Mouse (Mus musculus) heart, postnatal 0 days (tissue): ENCODE data around the gene Tab2. TPM values are rescaled to one million over a fixed set of nuclear protein-coding genes. Genes with fewer than 3 reads are reported as not detected.

Source experiments
- ATAC-seq: fragments of 200-750 bp; cut with Nextera tagmentation; 2 replicates; pipeline ENCODE4 v1.8.0; 2017; ENCODE audit warnings: low read depth, moderate number of reproducible peaks, moderate library complexity; ENCODE audit not compliant: insufficient read depth
- DNase-seq: peaks from one replicate; pipeline ENCODE4 v3.0.0-alpha.2; 2016; ENCODE audit warnings: low spot score
- H3K27ac ChIP-seq: fragments of 300-500 bp; sonication (generic); 2 replicates; pipeline ENCODE4 v1.5.1; 2014; ENCODE audit warnings: low read depth, mild to moderate bottlenecking
- H3K27me3 ChIP-seq: fragments of 300-500 bp; sonication (generic); 2 replicates; pipeline ENCODE4 v1.6.1; 2014; ENCODE audit warnings: low read length, mixed read lengths; ENCODE audit not compliant: control insufficient read depth, insufficient read depth
- H3K36me3 ChIP-seq: fragments of 300-500 bp; sonication (generic); replicated peaks from 2 replicates; pipeline ENCODE4 v1.6.1; 2014; ENCODE audit warnings: low read length, mixed read lengths; ENCODE audit not compliant: control insufficient read depth, insufficient read depth
- H3K4me1 ChIP-seq: fragments of 300-500 bp; sonication (generic); 2 replicates; pipeline ENCODE4 v1.6.1; 2014; ENCODE audit warnings: antibody characterized with exemption; ENCODE audit not compliant: control insufficient read depth, insufficient read depth
- H3K4me2 ChIP-seq: fragments of 300-500 bp; sonication (generic); 2 replicates; pipeline ENCODE4 v1.6.1; 2014; ENCODE audit warnings: low read depth, mild to moderate bottlenecking, low read length, moderate library complexity
- H3K4me3 ChIP-seq: fragments of 300-500 bp; sonication (generic); 2 replicates; pipeline ENCODE4 v1.5.1; 2014; ENCODE audit warnings: low read depth, low read length
- H3K9ac ChIP-seq: fragments of 300-500 bp; sonication (generic); replicated peaks from 2 replicates; pipeline ENCODE4 v1.6.1; 2014; ENCODE audit warnings: low read depth, low read length, mixed read lengths
- H3K9me3 ChIP-seq: fragments of 300-500 bp; sonication (generic); replicated peaks from 2 replicates; pipeline ENCODE4 v1.6.1; 2016; ENCODE audit warnings: low read length; ENCODE audit not compliant: control insufficient read depth
- CTCF ChIP-seq: IDR thresholded peaks from 2 replicates; pipeline ENCODE4 v1.5.1; 2016; ENCODE audit warnings: antibody characterized with exemption, control low read depth, low read depth
- EP300 ChIP-seq: IDR thresholded peaks from 2 replicates; pipeline ENCODE4 v1.6.1; 2016; ENCODE audit warnings: antibody characterized with exemption, low read depth
- WGBS: fragments of 180-500 bp; shearing (Covaris S2); extraction: QIAGEN DNeasy Blood & Tissue Kit; methylation state at CpG from one replicate; pipeline ENCODE4 v1.1.7; 2014; 5-methylcytosine and 5-hydroxymethylcytosine counted together
- polyA plus RNA-seq: library from polyadenylated mRNA; unstranded; fragments of >200 nt; fragmentation: Nextera tagmentation; extraction: Ambion mirVana; gene quantifications from 2 replicates; pipeline ENCODE4 v1.2.1, GENCODE M21; 2015
- total RNA-seq: library from RNA; depleted of rRNA; stranded (reverse); fragments of >200 nt; gene quantifications from 2 replicates; pipeline ENCODE4 v1.2.3, GENCODE M21; 2014; ENCODE audit warnings: low replicate concordance

Tab2 gene
- total and polyA plus RNA-seq, 2 experiments from 2014 or later: 14.3 to 71.6 TPM

- Histone ChIP-seq H3K4me1 (no peaks in the 10 kb centered on the region), H3K36me3 (peaks cover 51% of the 10 kb centered on the region), H3K27ac (no peak overlapping the region), H3K9me3 (no peaks in the 10 kb centered on the region), H3K9ac (no peak overlapping the region), H3K4me3 (no peak overlapping the region), H3K4me2 (no peak overlapping the region), H3K27me3 (no peaks in the 10 kb centered on the region)
- WGBS: 49% methylated on average over 10 of the region's 10 CpGs
- no peak for TF ChIP-seq CTCF
- no peak for TF ChIP-seq EP300
- DNase-seq (no peak), ATAC-seq (no peak)
Observed at GRCm38 (mm10) chr10:7911268-7911667, 44.8 kb downstream of the Tab2 start.

DNA sequence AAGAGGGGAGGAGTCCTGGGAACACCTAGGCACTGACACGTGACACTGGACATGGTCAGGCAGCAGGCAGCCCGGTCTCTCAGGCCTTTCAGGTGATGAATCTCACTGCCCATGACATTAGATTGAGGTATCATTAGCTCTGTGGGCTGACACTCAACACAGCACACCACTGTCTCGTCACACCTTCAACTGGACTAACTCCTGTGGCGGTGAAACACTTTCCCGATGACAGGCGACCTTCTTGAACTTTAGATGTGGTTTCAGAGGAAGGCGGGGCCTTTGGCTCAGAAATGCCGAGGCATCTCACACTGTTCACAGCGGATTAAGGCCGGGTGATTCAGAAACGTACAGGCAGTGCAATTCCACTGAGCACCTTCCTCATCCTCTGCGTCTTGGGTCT lies 48.9 kb downstream of the Tab2 start:
- no peaks in the 10 kb centered on the region for H3K9me3 ChIP-seq
- H3K27me3 ChIP-seq: no peaks in the 10 kb centered on the region
- H3K4me1 ChIP-seq: no peaks in the 10 kb centered on the region
- WGBS: 63% methylated on average over 12 of the region's 12 CpGs
- H3K4me2 ChIP-seq: no peak overlapping the region
- H3K9ac ChIP-seq: no peak overlapping the region
- DNase-seq: no peak
- no peak overlapping the region for H3K27ac ChIP-seq
- TF ChIP-seq EP300 (no peak), CTCF (no peak)
- H3K36me3 ChIP-seq: peaks cover 69% of the 10 kb centered on the region
- H3K4me3 ChIP-seq: no peak overlapping the region
- no peak for ATAC-seq

GRCm38 (mm10) chr10:7904157-7904556 lies 51.9 kb downstream of the Tab2 start:
- ATAC-seq: no peak
- H3K9ac ChIP-seq: no peak overlapping the region
- TF ChIP-seq EP300 (no peak), CTCF (no peak)
- no peak overlapping the region for H3K4me3 ChIP-seq
- no peak overlapping the region for H3K27ac ChIP-seq
- H3K4me2 ChIP-seq: no peak overlapping the region
- no peaks in the 10 kb centered on the region for H3K9me3 ChIP-seq
- no peak for DNase-seq
- WGBS: 97% methylated on average over 5 of the region's 5 CpGs
- no peaks in the 10 kb centered on the region for H3K27me3 ChIP-seq
- peaks cover 54% of the 10 kb centered on the region for H3K36me3 ChIP-seq
- no peaks in the 10 kb centered on the region for H3K4me1 ChIP-seq

- DNase-seq: no peak
- H3K9me3 ChIP-seq: no peaks in the 10 kb centered on the region
- no peaks in the 10 kb centered on the region for H3K4me1 ChIP-seq
- H3K27ac ChIP-seq: no peak overlapping the region
- 86% methylated on average over 14 of the region's 14 CpGs for WGBS
- no peaks in the 10 kb centered on the region for H3K27me3 ChIP-seq
- peaks cover 26% of the 10 kb centered on the region for H3K36me3 ChIP-seq
- no peak overlapping the region for H3K4me2 ChIP-seq
- H3K9ac ChIP-seq: no peak overlapping the region
- ATAC-seq: no peak
- TF ChIP-seq CTCF (no peak), EP300 (no peak)
- no peak overlapping the region for H3K4me3 ChIP-seq
Observed at GRCm38 (mm10) chr10:7900719-7901627, 55.1 kb downstream of the Tab2 start.

GRCm38 (mm10) chr10:7888256-7888868 lies 67.7 kb downstream of the Tab2 start:
- no peak for DNase-seq
- WGBS: 78% methylated on average over 11 of the region's 11 CpGs
- H3K27me3 ChIP-seq: no peaks in the 10 kb centered on the region
- no peaks in the 10 kb centered on the region for H3K36me3 ChIP-seq
- no peak overlapping the region for H3K4me2 ChIP-seq
- TF ChIP-seq EP300 (no peak), CTCF (no peak)
- no peaks in the 10 kb centered on the region for H3K4me1 ChIP-seq
- no peak overlapping the region for H3K4me3 ChIP-seq
- H3K9ac ChIP-seq: no peak overlapping the region
- no peak overlapping the region for H3K27ac ChIP-seq
- no peak for ATAC-seq
- no peaks in the 10 kb centered on the region for H3K9me3 ChIP-seq
